Comparison of ENCODE assay signal across 27 mouse cellular contexts in the genomic region with DNA sequence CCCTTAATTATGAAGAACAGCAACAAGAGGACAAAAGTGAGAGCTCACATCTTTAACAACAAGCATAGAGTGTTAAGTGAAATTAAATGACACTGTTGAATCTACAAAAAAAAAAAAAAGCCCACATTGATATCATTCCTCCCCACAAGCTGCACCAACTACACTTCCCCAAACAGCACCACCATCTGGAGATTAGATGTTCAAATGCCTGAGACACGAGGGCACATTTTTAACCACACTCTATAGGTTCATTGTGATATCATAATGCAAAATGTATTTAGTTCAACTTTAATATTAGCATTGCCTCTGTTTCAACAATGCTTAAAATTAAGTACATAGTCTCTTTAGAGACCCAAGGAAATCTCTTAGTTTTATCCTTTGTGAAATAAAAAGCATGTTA.
"Had no signal": no experiment of that assay in that cellular context is flagged by ENCODE, and none has a peak within 500 bp of the region (broad histone marks: within the 10 kb centered on the region; RNA-seq: fewer than 3 reads in every experiment).

No protein-coding gene starts in this region.

- H3K9ac ChIP-seq: limb, embryonic 12.5 days; limb, embryonic 13.5 days; limb, embryonic 15.5 days; liver, embryonic 12.5 days; liver, embryonic 13.5 days; liver, embryonic 14.5 days; liver, embryonic 15.5 days; liver, postnatal 0 days; lung, embryonic 14.5 days; lung, embryonic 15.5 days; midbrain, embryonic 12.5 days; midbrain, embryonic 13.5 days; midbrain, embryonic 15.5 days had no signal

- H3K27me3 ChIP-seq: limb, embryonic 12.5 days; limb, embryonic 13.5 days; limb, embryonic 15.5 days; liver, embryonic 12.5 days; liver, embryonic 13.5 days; liver, embryonic 15.5 days; lung, embryonic 15.5 days; megakaryocyte, embryonic 14.5 days; midbrain, embryonic 12.5 days; midbrain, embryonic 13.5 days; midbrain, embryonic 15.5 days had no signal

- DNase-seq: left cerebral cortex, postnatal 4 days; liver; liver, embryonic 13.5 days; liver, postnatal 0 days; lung, adult 18-20 months; lung, adult 2 months; lung, embryonic 14.5 days; lung, postnatal 10 days; lung, postnatal 14 days; lung, postnatal 36 days; lung, postnatal 4 days; midbrain, embryonic 14.5 days had no signal

- H3K27ac ChIP-seq: limb, embryonic 10.5 days; limb, embryonic 12.5 days; limb, embryonic 13.5 days; limb, embryonic 15.5 days; liver, embryonic 12.5 days; liver, embryonic 13.5 days; liver, embryonic 14.5 days; liver, embryonic 15.5 days; lung, embryonic 15.5 days; macrophage; midbrain, embryonic 10.5 days; midbrain, embryonic 12.5 days; midbrain, embryonic 13.5 days; midbrain, embryonic 15.5 days had no signal

- H3K9me3 ChIP-seq: limb, embryonic 10.5 days; limb, embryonic 12.5 days; limb, embryonic 13.5 days; limb, embryonic 15.5 days; liver, embryonic 12.5 days; liver, embryonic 13.5 days; liver, embryonic 15.5 days; lung, embryonic 15.5 days; megakaryocyte, embryonic 14.5 days; midbrain, embryonic 10.5 days; midbrain, embryonic 12.5 days; midbrain, embryonic 13.5 days; midbrain, embryonic 15.5 days had no signal

- H3K4me1 ChIP-seq: limb, embryonic 10.5 days; limb, embryonic 12.5 days; limb, embryonic 13.5 days; limb, embryonic 15.5 days; liver, embryonic 12.5 days; liver, embryonic 13.5 days; liver, embryonic 15.5 days; lung, embryonic 15.5 days; megakaryocyte, embryonic 14.5 days; midbrain, embryonic 10.5 days; midbrain, embryonic 12.5 days; midbrain, embryonic 13.5 days; midbrain, embryonic 15.5 days had no signal

- H3K4me3 ChIP-seq: limb, embryonic 10.5 days; limb, embryonic 12.5 days; limb, embryonic 13.5 days; limb, embryonic 15.5 days; liver, embryonic 12.5 days; liver, embryonic 13.5 days; liver, embryonic 15.5 days; lung, embryonic 15.5 days; megakaryocyte, embryonic 14.5 days; midbrain, embryonic 10.5 days; midbrain, embryonic 12.5 days; midbrain, embryonic 13.5 days; midbrain, embryonic 15.5 days; myocyte had no signal

- H3K36me3 ChIP-seq: limb, embryonic 10.5 days; limb, embryonic 12.5 days; limb, embryonic 13.5 days; limb, embryonic 15.5 days; liver, embryonic 12.5 days; liver, embryonic 13.5 days; liver, embryonic 15.5 days; lung, embryonic 15.5 days; midbrain, embryonic 10.5 days; midbrain, embryonic 12.5 days; midbrain, embryonic 13.5 days; midbrain, embryonic 15.5 days had no signal
